In the genomic region with DNA sequence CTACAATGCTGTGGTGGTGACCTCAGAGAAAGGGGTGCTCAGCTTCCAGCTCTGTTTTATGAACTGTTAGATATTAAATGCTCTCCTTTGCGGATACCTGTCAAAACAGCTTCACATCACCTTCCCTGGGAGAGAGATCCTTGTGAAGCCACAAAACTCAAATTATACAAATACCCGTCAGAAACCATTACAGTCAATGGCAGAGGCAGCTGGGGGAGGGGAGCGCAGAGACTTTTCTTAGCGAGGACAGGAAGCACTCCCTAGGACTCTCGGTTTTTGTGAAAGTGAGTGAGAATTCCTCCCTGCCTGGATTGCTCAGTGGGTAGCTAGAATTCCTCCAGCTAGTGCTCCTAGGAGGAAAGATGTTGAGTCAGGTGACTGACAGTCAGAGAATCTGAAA, we compare ENCODE assay signal across 19 mouse cellular contexts.
DNase-seq lines count a peak whose midpoint lies in the region; ATAC-seq and TF ChIP-seq lines count a peak whose summit lies in the region.
"Had no signal": no experiment of that assay in that cellular context is flagged by ENCODE, and none has a peak within 500 bp of the region (broad histone marks: within the 10 kb centered on the region; RNA-seq: fewer than 3 reads in every experiment).

No protein-coding gene starts in this region.

- no peaks in the 10 kb centered on the region for H3K36me3 ChIP-seq in lung, embryonic 14.5 days (ENCODE audit: insufficient read depth)
- no peaks in the 10 kb centered on the region for H3K36me3 ChIP-seq in embryonic facial prominence, embryonic 10.5 days (replicated peaks)
- H3K36me3 ChIP-seq: forebrain, embryonic 12.5 days; heart, embryonic 13.5 days had no signal

- no peak for TF ChIP-seq CTCF in lung, embryonic 14.5 days (IDR thresholded peaks at IDR 0.05; ENCODE audit: low read depth)

- 10% methylated on average over 5 of the region's 5 CpGs for WGBS in lung, embryonic 14.5 days
- 16% methylated on average over 5 of the region's 5 CpGs for WGBS in embryonic facial prominence, embryonic 10.5 days

- H3K4me3 ChIP-seq in lung, embryonic 14.5 days (ENCODE audit: low read depth, low read length) = no peak overlapping the region
- no peak overlapping the region for H3K4me3 ChIP-seq in embryonic facial prominence, embryonic 10.5 days
- H3K4me3 ChIP-seq: forebrain, embryonic 12.5 days; heart, embryonic 13.5 days had no signal

- H3K9me3 ChIP-seq in lung, embryonic 14.5 days (ENCODE audit: low read depth, low read length) = peaks cover 5% of the 10 kb centered on the region; the same call in 1 of the 2 replicates
- H3K9me3 ChIP-seq in embryonic facial prominence, embryonic 10.5 days = peaks cover 10% of the 10 kb centered on the region

- H3K27ac ChIP-seq in lung, embryonic 14.5 days (ENCODE audit: low read depth) = no peak overlapping the region
- H3K27ac ChIP-seq in embryonic facial prominence, embryonic 10.5 days (replicated peaks) = peak overlapping the region; percentile 49; the same call in 1 of the 2 replicates
- H3K27ac ChIP-seq: forebrain, embryonic 12.5 days; heart, embryonic 13.5 days had no signal

- no peaks in the 10 kb centered on the region for H3K27me3 ChIP-seq in lung, embryonic 14.5 days (ENCODE audit: insufficient read depth, low read length)
- H3K27me3 ChIP-seq in embryonic facial prominence, embryonic 10.5 days (replicated peaks; ENCODE audit: low read depth, poor library complexity, severe bottlenecking) = peaks cover 39% of the 10 kb centered on the region

- no peak for ATAC-seq in lung, embryonic 14.5 days (ENCODE audit: insufficient read depth)
- ATAC-seq: forebrain, embryonic 16.5 days; hindbrain, embryonic 16.5 days; inflammation-experienced regulatory T-cells, adult 6 months; Patski had no signal

- H3K4me2 ChIP-seq in lung, embryonic 14.5 days = no peak overlapping the region
- H3K4me2 ChIP-seq: forebrain, embryonic 12.5 days; heart, embryonic 13.5 days had no signal

- H3K9ac ChIP-seq in lung, embryonic 14.5 days = no peak overlapping the region
- H3K9ac ChIP-seq: forebrain, embryonic 12.5 days; heart, embryonic 13.5 days had no signal

- DNase-seq in lung, embryonic 14.5 days = peak; percentile 19
- no peak for DNase-seq in lung, postnatal 36 days
- DNase-seq in Muller cell, postnatal 12 days (ENCODE audit: inconsistent ontology term) = peak; percentile 16
- DNase-seq in embryonic facial prominence, embryonic 10.5 days (ENCODE audit: low spot score) = peak; percentile 61
- peak; percentile 64 for DNase-seq in retina, embryonic 14.5 days (ENCODE audit: low spot score)
- DNase-seq in thymus, postnatal 25 days = no peak
- no peak for DNase-seq in layer of hippocampus, adult 11-12 months (ENCODE audit: low spot score)
- DNase-seq: adrenal gland, adult 2 months; adrenal gland, postnatal 25 days; cerebellum, adult 2 months; cerebellum, postnatal 10 days; gastrocnemius, postnatal 10 days; heart, postnatal 36 days had no signal

- H3K4me1 ChIP-seq in lung, embryonic 14.5 days (ENCODE audit: insufficient read depth) = no peaks in the 10 kb centered on the region
- peaks cover 48% of the 10 kb centered on the region for H3K4me1 ChIP-seq in embryonic facial prominence, embryonic 10.5 days
- H3K4me1 ChIP-seq: forebrain, embryonic 12.5 days; heart, embryonic 13.5 days had no signal

Comparison
In these comparisons a context has a peak if more than half of its experiments do, and no peak if none do; other contexts are left out.
1. DNase-seq: peak in lung, embryonic 14.5 days (single experiment), Muller cell, postnatal 12 days (single experiment), embryonic facial prominence, embryonic 10.5 days (single experiment) and retina, embryonic 14.5 days (single experiment); none in lung, postnatal 36 days (single experiment), thymus, postnatal 25 days (single experiment) and layer of hippocampus, adult 11-12 months (single experiment).